Mouse (Mus musculus) cerebellum, postnatal 10 days (tissue): Measurements from ENCODE around the gene Rftn1.

ENCODE experiments used
- DNase-seq, 2 experiments: peaks; one replicate each; pipeline ENCODE4 v3.0.0; 2021; ENCODE audit warnings: mixed read lengths in 2 of 2

Rftn1 gene

GRCm38 (mm10) chr17:50062649-50063048, 127.8 kb downstream of the Rftn1 start:
- no peak for DNase-seq

- DNase-seq, result no peak
These were observed 129.0 kb downstream of the Rftn1 start for GRCm38 (mm10) chr17:50061446-50061845.

- no peak for DNase-seq
These were observed 130.3 kb downstream of the Rftn1 start for GRCm38 (mm10) chr17:50060220-50060619.

- no peak for DNase-seq
These were observed 131.1 kb downstream of the Rftn1 start for GRCm38 (mm10) chr17:50059417-50059816.

- DNase-seq, result peak; percentile 86 to 91
These were observed 135.2 kb downstream of the Rftn1 start for GRCm38 (mm10) chr17:50055154-50055756.

GRCm38 (mm10) chr17:50054586-50054985, 135.9 kb downstream of the Rftn1 start:
- peak; percentile 33 to 36 for DNase-seq

GRCm38 (mm10) chr17:50053961-50054360, 136.5 kb downstream of the Rftn1 start:
- DNase-seq, result no peak

- DNase-seq, result peak; percentile 56 to 59
These were observed 137.6 kb downstream of the Rftn1 start for GRCm38 (mm10) chr17:50052741-50053468.

GRCm38 (mm10) chr17:50050456-50050855, 140.0 kb downstream of the Rftn1 start:
- DNase-seq, result no peak

- peak in 1 of 2 experiments; percentile 21 for DNase-seq
These were observed 142.3 kb downstream of the Rftn1 start for GRCm38 (mm10) chr17:50048209-50048608.

GRCm38 (mm10) chr17:50047182-50047581, 143.3 kb downstream of the Rftn1 start:
- DNase-seq, result peak; percentile 84 to 88

- DNase-seq, result no peak
These were observed 149.6 kb downstream of the Rftn1 start for GRCm38 (mm10) chr17:50040727-50041410.

- peak in 1 of 2 experiments; percentile 49 for DNase-seq
These were observed 152.4 kb downstream of the Rftn1 start for GRCm38 (mm10) chr17:50037882-50038665.

GRCm38 (mm10) chr17:50037416-50037815, 153.1 kb downstream of the Rftn1 start:
- no peak for DNase-seq

- no peak for DNase-seq
These were observed 153.6 kb downstream of the Rftn1 start for GRCm38 (mm10) chr17:50036751-50037385.

GRCm38 (mm10) chr17:50033698-50034097, 156.8 kb downstream of the Rftn1 start:
- DNase-seq, result no peak

GRCm38 (mm10) chr17:50031548-50032491, 158.7 kb downstream of the Rftn1 start:
- DNase-seq, result no peak

GRCm38 (mm10) chr17:50025651-50026050, 164.8 kb downstream of the Rftn1 start:
- DNase-seq, result no peak

GRCm38 (mm10) chr17:50025173-50025626, 165.3 kb downstream of the Rftn1 start:
- no peak for DNase-seq

GRCm38 (mm10) chr17:50021400-50021799, 169.1 kb downstream of the Rftn1 start:
- peak in 1 of 2 experiments; percentile 34 for DNase-seq
